12 mouse cellular contexts compared by ENCODE assay signal in the genomic region with DNA sequence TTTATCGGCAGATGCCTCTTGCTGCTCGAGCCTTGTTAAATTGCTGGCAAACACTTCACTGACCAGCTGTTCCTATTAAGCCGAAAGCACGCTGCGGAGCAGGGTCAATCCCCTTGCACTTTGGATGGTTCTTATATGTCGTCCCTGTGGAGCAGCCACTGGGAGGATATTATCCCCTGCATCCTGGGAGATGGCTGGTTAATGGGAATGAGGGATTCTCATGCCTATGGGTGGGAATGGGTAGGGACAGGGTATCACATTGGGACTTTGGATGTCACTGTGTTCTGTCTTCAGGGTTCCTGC.
DNase-seq lines count a peak whose midpoint lies in the region; ATAC-seq and TF ChIP-seq lines count a peak whose summit lies in the region.
"Had no signal": no experiment of that assay in that cellular context is flagged by ENCODE, and none has a peak within 500 bp of the region (broad histone marks: within the 10 kb centered on the region; RNA-seq: fewer than 3 reads in every experiment).

No protein-coding gene starts in this region.

- no peak for DNase-seq in kidney, adult 18-20 months
- peak; percentile 60 to 69 for DNase-seq in kidney, postnatal 4 days
- no peak for DNase-seq in thymus, adult 2 months
- no peak for DNase-seq in heart, postnatal 25 days (ENCODE audit: low spot score)
- no peak for DNase-seq in cerebellum, adult 9-11 months
- DNase-seq: cerebellum, adult 8-10 months; liver had no signal

- ATAC-seq in kidney, embryonic 14.5 days (ENCODE audit: low FRiP score, low TSS enrichment), result 0 out of 2 replicates have a peak, but pooled peaks have one; percentile 28
- ATAC-seq in forebrain, embryonic 15.5 days (replicated peaks), result peak; percentile 51
- ATAC-seq in neural tube, embryonic 13.5 days (ENCODE audit: low read depth), result peak; percentile 58; the same call in 1 of the 2 replicates
- ATAC-seq: intestine, embryonic 16.5 days had no signal

- TF ChIP-seq CTCF in thymus, adult 2 months (IDR thresholded peaks at IDR 0.05; ENCODE audit: borderline replicate concordance, control insufficient read depth, extremely low read depth, insufficient read depth, low read length, poor library complexity), result no peak

- H3K9ac ChIP-seq in kidney, embryonic 14.5 days (ENCODE audit: low read depth, low read length), result no peak overlapping the region
- H3K9ac ChIP-seq in forebrain, embryonic 15.5 days (replicated peaks), result no peak overlapping the region
- H3K9ac ChIP-seq in neural tube, embryonic 13.5 days, result no peak overlapping the region

- no peak overlapping the region for H3K27ac ChIP-seq in kidney, embryonic 14.5 days (ENCODE audit: low read depth, low read length)
- H3K27ac ChIP-seq in forebrain, embryonic 15.5 days (replicated peaks), result no peak overlapping the region
- no peak overlapping the region for H3K27ac ChIP-seq in neural tube, embryonic 13.5 days (replicated peaks)
- no peak overlapping the region for H3K27ac ChIP-seq in thymus, adult 2 months (ENCODE audit: control insufficient read depth, insufficient read depth, low read length)

- intact Hi-C loops in heart, postnatal 25 days (cut with DNase I), result no loop called here

- TF ChIP-seq POLR2A in thymus, adult 2 months (IDR thresholded peaks at IDR 0.05; ENCODE audit: control insufficient read depth, extremely low read depth, insufficient read depth, low read length, poor library complexity), result no peak

- no peak overlapping the region for H3K4me2 ChIP-seq in kidney, embryonic 14.5 days (replicated peaks; ENCODE audit: low read depth, low read length)
- no peak overlapping the region for H3K4me2 ChIP-seq in forebrain, embryonic 15.5 days (replicated peaks)
- 0 out of 2 replicates have a peak overlapping the region, but pooled peaks have one; percentile 11 for H3K4me2 ChIP-seq in neural tube, embryonic 13.5 days

- H3K36me3 ChIP-seq in kidney, embryonic 14.5 days (ENCODE audit: control insufficient read depth, insufficient read depth, low read length), result no peaks in the 10 kb centered on the region
- H3K36me3 ChIP-seq in forebrain, embryonic 15.5 days, result no peaks in the 10 kb centered on the region
- no peaks in the 10 kb centered on the region for H3K36me3 ChIP-seq in neural tube, embryonic 13.5 days
- no peaks in the 10 kb centered on the region for H3K36me3 ChIP-seq in thymus, adult 2 months (ENCODE audit: control insufficient read depth, insufficient read depth, low read length)

- no peak overlapping the region for H3K4me3 ChIP-seq in kidney, embryonic 14.5 days (ENCODE audit: low read length)
- no peak overlapping the region for H3K4me3 ChIP-seq in forebrain, embryonic 15.5 days
- no peak overlapping the region for H3K4me3 ChIP-seq in neural tube, embryonic 13.5 days
- H3K4me3 ChIP-seq in thymus, adult 2 months (ENCODE audit: control insufficient read depth, insufficient read depth, low read length), result no peak overlapping the region

- H3K27me3 ChIP-seq in kidney, embryonic 14.5 days (ENCODE audit: control insufficient read depth, insufficient read depth, low read length), result no peaks in the 10 kb centered on the region
- no peaks in the 10 kb centered on the region for H3K27me3 ChIP-seq in forebrain, embryonic 15.5 days
- no peaks in the 10 kb centered on the region for H3K27me3 ChIP-seq in neural tube, embryonic 13.5 days
- H3K27me3 ChIP-seq in thymus, adult 2 months (ENCODE audit: control insufficient read depth, insufficient read depth, low read length), result no peaks in the 10 kb centered on the region
- H3K27me3 ChIP-seq: CH12.LX had no signal

- 30% methylated on average over 6 of the region's 6 CpGs for WGBS in kidney, embryonic 14.5 days
- 8% methylated on average over 6 of the region's 6 CpGs for WGBS in forebrain, embryonic 15.5 days
- 17% methylated on average over 6 of the region's 6 CpGs for WGBS in neural tube, embryonic 13.5 days
- WGBS in thymus, adult 2 months, result 98% methylated on average over 6 of the region's 6 CpGs

- no peaks in the 10 kb centered on the region for H3K9me3 ChIP-seq in kidney, embryonic 14.5 days (ENCODE audit: control insufficient read depth, low read length)
- no peaks in the 10 kb centered on the region for H3K9me3 ChIP-seq in forebrain, embryonic 15.5 days
- no peaks in the 10 kb centered on the region for H3K9me3 ChIP-seq in neural tube, embryonic 13.5 days

- H3K4me1 ChIP-seq in kidney, embryonic 14.5 days (ENCODE audit: control insufficient read depth, insufficient read depth, low read length), result no peaks in the 10 kb centered on the region
- H3K4me1 ChIP-seq in forebrain, embryonic 15.5 days, result peaks cover 18% of the 10 kb centered on the region
- H3K4me1 ChIP-seq in neural tube, embryonic 13.5 days (replicated peaks), result peaks cover 30% of the 10 kb centered on the region
- no peaks in the 10 kb centered on the region for H3K4me1 ChIP-seq in thymus, adult 2 months (replicated peaks; ENCODE audit: control insufficient read depth, insufficient read depth, low read length)

Comparison
In these comparisons a context has a peak if more than half of its experiments do, and no peak if none do; other contexts are left out.
1. DNase-seq: peak in kidney, postnatal 4 days (2 of 2); none in kidney, adult 18-20 months (single experiment), thymus, adult 2 months (single experiment), heart, postnatal 25 days (single experiment) and cerebellum, adult 9-11 months (single experiment).
2. Peak in every context shown above with its lines, with median percentiles within 50 percentile points of each other: ATAC-seq.